11 mouse cellular contexts compared by ENCODE assay signal in genomic region chr4:32508572-32508971, GRCm38 (mm10).
DNase-seq lines count a peak whose midpoint lies in the region; ATAC-seq and TF ChIP-seq lines count a peak whose summit lies in the region.
"Had no signal": no experiment of that assay in that cellular context is flagged by ENCODE, and none has a peak within 500 bp of the region (broad histone marks: within the 10 kb centered on the region; RNA-seq: fewer than 3 reads in every experiment).

No protein-coding gene starts in this region.

- no peaks in the 10 kb centered on the region for H3K27me3 ChIP-seq in kidney, embryonic 15.5 days
- no peaks in the 10 kb centered on the region for H3K27me3 ChIP-seq in embryonic facial prominence, embryonic 10.5 days (replicated peaks; ENCODE audit: low read depth, poor library complexity, severe bottlenecking)
- H3K27me3 ChIP-seq in forebrain, embryonic 14.5 days (replicated peaks; ENCODE audit: control insufficient read depth, insufficient read depth, low read length): no peaks in the 10 kb centered on the region
- H3K27me3 ChIP-seq in limb, embryonic 14.5 days (ENCODE audit: control insufficient read depth, insufficient read depth, low read length): no peaks in the 10 kb centered on the region
- H3K27me3 ChIP-seq in cerebellum, adult 2 months (ENCODE audit: control insufficient read depth, insufficient read depth, low read length): no peaks in the 10 kb centered on the region
- H3K27me3 ChIP-seq: intestine, embryonic 15.5 days had no signal

- H3K4me1 ChIP-seq in kidney, embryonic 15.5 days: peaks cover 12% of the 10 kb centered on the region
- H3K4me1 ChIP-seq in embryonic facial prominence, embryonic 10.5 days: peaks cover 23% of the 10 kb centered on the region
- H3K4me1 ChIP-seq in forebrain, embryonic 14.5 days (ENCODE audit: control insufficient read depth, insufficient read depth, low read length): peaks cover 41% of the 10 kb centered on the region
- H3K4me1 ChIP-seq in limb, embryonic 14.5 days (ENCODE audit: control insufficient read depth, insufficient read depth, low read length): peaks cover 31% of the 10 kb centered on the region
- H3K4me1 ChIP-seq in cerebellum, adult 2 months (ENCODE audit: control insufficient read depth, insufficient read depth, low read length): peaks cover 3% of the 10 kb centered on the region
- H3K4me1 ChIP-seq: intestine, embryonic 15.5 days had no signal

- ATAC-seq in kidney, embryonic 15.5 days (replicated peaks; ENCODE audit: low FRiP score): no peak
- ATAC-seq in forebrain, embryonic 14.5 days: peak; percentile 57
- peak; percentile 64; the same call in 1 of the 2 replicates for ATAC-seq in limb, embryonic 14.5 days (ENCODE audit: low FRiP score, low read depth)
- ATAC-seq: intestine, embryonic 15.5 days had no signal

- no peak for DNase-seq in kidney, postnatal 4 days
- DNase-seq in embryonic facial prominence, embryonic 10.5 days (ENCODE audit: low spot score): no peak
- peak; percentile 89 for DNase-seq in forebrain, embryonic 14.5 days (ENCODE audit: low spot score)
- DNase-seq in limb, embryonic 14.5 days (ENCODE audit: low spot score): peak; percentile 71
- DNase-seq in cerebellum, adult 2 months: no peak
- no peak for DNase-seq in cerebellum, adult 9-10 months
- DNase-seq in layer of hippocampus, postnatal 36 days: no peak
- DNase-seq: adrenal gland, postnatal 25 days; lung, postnatal 10 days had no signal

- TF ChIP-seq CTCF in cerebellum, adult 2 months (IDR thresholded peaks at IDR 0.05; ENCODE audit: borderline replicate concordance, insufficient read depth, low read depth, low read length): no peak

- no peak overlapping the region for H3K9ac ChIP-seq in kidney, embryonic 15.5 days
- no peak overlapping the region for H3K9ac ChIP-seq in forebrain, embryonic 14.5 days (ENCODE audit: low read length)
- H3K9ac ChIP-seq in limb, embryonic 14.5 days (ENCODE audit: low read depth, low read length, severe bottlenecking): no peak overlapping the region
- H3K9ac ChIP-seq: intestine, embryonic 15.5 days had no signal

- no peak overlapping the region for H3K4me2 ChIP-seq in kidney, embryonic 15.5 days
- peak overlapping the region; percentile 25; the same call in 1 of the 2 replicates for H3K4me2 ChIP-seq in forebrain, embryonic 14.5 days (ENCODE audit: low read length)
- no peak overlapping the region; the same call in 1 of the 2 replicates for H3K4me2 ChIP-seq in limb, embryonic 14.5 days (replicated peaks; ENCODE audit: low read depth, low read length, severe bottlenecking)
- H3K4me2 ChIP-seq: intestine, embryonic 15.5 days had no signal

- no peak overlapping the region for H3K4me3 ChIP-seq in kidney, embryonic 15.5 days (replicated peaks)
- H3K4me3 ChIP-seq in embryonic facial prominence, embryonic 10.5 days: no peak overlapping the region
- H3K4me3 ChIP-seq in forebrain, embryonic 14.5 days (ENCODE audit: low read depth, low read length): no peak overlapping the region
- no peak overlapping the region for H3K4me3 ChIP-seq in limb, embryonic 14.5 days (replicated peaks; ENCODE audit: low read length)
- no peak overlapping the region for H3K4me3 ChIP-seq in cerebellum, adult 2 months (replicated peaks; ENCODE audit: insufficient read depth, low read depth, low read length)
- H3K4me3 ChIP-seq: intestine, embryonic 15.5 days had no signal

- TF ChIP-seq POLR2A in limb, embryonic 14.5 days (IDR thresholded peaks at IDR 0.05; ENCODE audit: borderline replicate concordance, extremely low read depth, insufficient read depth, insufficient read length): no peak
- TF ChIP-seq POLR2A in cerebellum, adult 2 months (IDR thresholded peaks at IDR 0.05; ENCODE audit: borderline replicate concordance, insufficient read depth, low read length): no peak

- 44% methylated on average over 2 of the region's 2 CpGs for WGBS in kidney, embryonic 15.5 days
- 52% methylated on average over 2 of the region's 2 CpGs for WGBS in embryonic facial prominence, embryonic 10.5 days
- 3% methylated on average over 2 of the region's 2 CpGs for WGBS in forebrain, embryonic 14.5 days
- 17% methylated on average over 2 of the region's 2 CpGs for WGBS in limb, embryonic 14.5 days
- WGBS in cerebellum, adult 2 months: 52% methylated on average over 2 of the region's 2 CpGs

- H3K36me3 ChIP-seq in kidney, embryonic 15.5 days: 0 out of 2 replicates have a peak, but pooled peaks cover 6% of the 10 kb centered on the region
- H3K36me3 ChIP-seq in embryonic facial prominence, embryonic 10.5 days (replicated peaks): peaks cover 34% of the 10 kb centered on the region
- H3K36me3 ChIP-seq in forebrain, embryonic 14.5 days (ENCODE audit: control insufficient read depth, insufficient read depth, low read length): peaks cover 4% of the 10 kb centered on the region; the same call in 1 of the 2 replicates
- H3K36me3 ChIP-seq in limb, embryonic 14.5 days (ENCODE audit: control insufficient read depth, insufficient read depth, low read length): no peaks in the 10 kb centered on the region
- H3K36me3 ChIP-seq: intestine, embryonic 15.5 days had no signal

- no peaks in the 10 kb centered on the region for H3K9me3 ChIP-seq in kidney, embryonic 15.5 days (replicated peaks)
- no peaks in the 10 kb centered on the region for H3K9me3 ChIP-seq in embryonic facial prominence, embryonic 10.5 days
- no peaks in the 10 kb centered on the region for H3K9me3 ChIP-seq in forebrain, embryonic 14.5 days (replicated peaks; ENCODE audit: control insufficient read depth, low read length)
- no peaks in the 10 kb centered on the region for H3K9me3 ChIP-seq in limb, embryonic 14.5 days (ENCODE audit: control insufficient read depth, low read length)
- H3K9me3 ChIP-seq: intestine, embryonic 15.5 days had no signal

- H3K27ac ChIP-seq in kidney, embryonic 15.5 days: 0 out of 2 replicates have a peak overlapping the region, but pooled peaks have one; percentile 1
- H3K27ac ChIP-seq in embryonic facial prominence, embryonic 10.5 days (replicated peaks): peak overlapping the region; percentile 44
- H3K27ac ChIP-seq in forebrain, embryonic 14.5 days (ENCODE audit: low read depth, low read length): peak overlapping the region; percentile 76
- 0 out of 2 replicates have a peak overlapping the region, but pooled peaks have one; percentile 6 for H3K27ac ChIP-seq in limb, embryonic 14.5 days (replicated peaks; ENCODE audit: low read depth, low read length)
- H3K27ac ChIP-seq in cerebellum, adult 2 months (ENCODE audit: insufficient read depth, low read length): no peak overlapping the region
- H3K27ac ChIP-seq: intestine, embryonic 15.5 days had no signal

Comparison
In these comparisons a context has a peak if more than half of its experiments do, and no peak if none do; other contexts are left out.
1. DNase-seq: peak in forebrain, embryonic 14.5 days (single experiment) and limb, embryonic 14.5 days (single experiment); none in kidney, postnatal 4 days (0 of 2), embryonic facial prominence, embryonic 10.5 days (single experiment), cerebellum, adult 2 months (0 of 2), cerebellum, adult 9-10 months (single experiment) and layer of hippocampus, postnatal 36 days (0 of 2).